Mouse (Mus musculus): ENCODE results near the gene Krt88. TPM values are rescaled to one million over a fixed set of nuclear protein-coding genes. Genes with fewer than 3 reads are reported as not detected.

Krt88 gene
- polyA plus RNA-seq (2021; fragmentation: Nextera tagmentation) = not detected in 2 replicates
- long read RNA-seq, experiment 1 = 0 reads
- long read RNA-seq, experiment 2 = 0 reads

GRCm38 (mm10) chr15:101447444-101447843 is at the start of gene Krt88:
TSS of gene Krt88 (plus strand) at chr15:101447744.

GRCm38 (mm10) chr15:101410775-101411174 is 36.8 kb upstream of the Krt88 start, which contains the start of gene Krt7:
TSS of gene Krt7 (plus strand) at chr15:101411043.

GRCm38 (mm10) chr15:101438555-101438954 is 9.0 kb upstream of the Krt88 start, which contains the start of gene Krt87:
TSS of gene Krt87 (minus strand) at chr15:101438804.

GRCm38 (mm10) chr15:101463651-101464050 is 16.1 kb downstream of the Krt88 start, which contains the start of gene Krt81:
TSS of gene Krt81 (minus strand) at chr15:101463751.

GRCm38 (mm10) chr15:101472952-101473528 is 25.5 kb downstream of the Krt88 start, which contains the start of gene Krt86:
TSS of gene Krt86 (plus strand) at chr15:101473478.

GRCm38 (mm10) chr15:101491431-101491830 is 43.9 kb downstream of the Krt88 start, which contains the start of gene Krt83:
TSS of gene Krt83 (minus strand) at chr15:101491512.

Other genes with a start within 250 kb of the Krt88 start
- 17.1 and 23.8 TPM in 2 replicates for gene Grasp, start 223.6 kb upstream of the Krt88 start, polyA plus RNA-seq (2021; fragmentation: Nextera tagmentation)
- gene Nr4a1, start 193.5 kb upstream of the Krt88 start, polyA plus RNA-seq (2021; fragmentation: Nextera tagmentation) = 32.4 and 56.3 TPM in 2 replicates
- gene Atg101, start 163.5 kb upstream of the Krt88 start, polyA plus RNA-seq (2021; fragmentation: Nextera tagmentation) = 78.2 and 82.9 TPM in 2 replicates
- 0.36 TPM in 2 replicates for gene 6030408B16Rik, start 154.5 kb upstream of the Krt88 start, polyA plus RNA-seq (2021; fragmentation: Nextera tagmentation)
- 0.18 TPM in 1 of 2 replicates, not detected in the other for gene Krt80, start 77.6 kb upstream of the Krt88 start, polyA plus RNA-seq (2021; fragmentation: Nextera tagmentation)
- 0.04 and 0.23 TPM in 2 replicates for gene Krt7, start 36.7 kb upstream of the Krt88 start, polyA plus RNA-seq (2021; fragmentation: Nextera tagmentation)
- 0.18 and 0.29 TPM in 2 replicates for gene Krt87, start 8.9 kb upstream of the Krt88 start, polyA plus RNA-seq (2021; fragmentation: Nextera tagmentation)
- not detected in 2 replicates for gene Krt81, start 16.0 kb downstream of the Krt88 start, polyA plus RNA-seq (2021; fragmentation: Nextera tagmentation)
- not detected in 2 replicates for gene Krt86, start 25.7 kb downstream of the Krt88 start, polyA plus RNA-seq (2021; fragmentation: Nextera tagmentation)
- gene Krt83, start 43.8 kb downstream of the Krt88 start, polyA plus RNA-seq (2021; fragmentation: Nextera tagmentation) = not detected in 2 replicates
- not detected in 2 replicates for gene Gm49425, start 69.5 kb downstream of the Krt88 start, polyA plus RNA-seq (2021; fragmentation: Nextera tagmentation)
- gene Krt84, start 85.1 kb downstream of the Krt88 start, polyA plus RNA-seq (2021; fragmentation: Nextera tagmentation) = not detected in 2 replicates
- gene Krt82, start 102.9 kb downstream of the Krt88 start, polyA plus RNA-seq (2021; fragmentation: Nextera tagmentation) = not detected in 2 replicates
- gene Krt90, start 115.2 kb downstream of the Krt88 start, polyA plus RNA-seq (2021; fragmentation: Nextera tagmentation) = 0.15 and 0.21 TPM in 2 replicates
- gene Krt75, start 126.2 kb downstream of the Krt88 start, polyA plus RNA-seq (2021; fragmentation: Nextera tagmentation) = not detected in 2 replicates
- not detected in 2 replicates for gene Gm5414, start 180.4 kb downstream of the Krt88 start, polyA plus RNA-seq (2021; fragmentation: Nextera tagmentation)
- gene Gm5478, start 199.6 kb downstream of the Krt88 start, polyA plus RNA-seq (2021; fragmentation: Nextera tagmentation) = not detected in 2 replicates
- gene Krt6b, start 232.5 kb downstream of the Krt88 start, polyA plus RNA-seq (2021; fragmentation: Nextera tagmentation) = not detected in 2 replicates
- gene Krt6a, start 246.6 kb downstream of the Krt88 start, polyA plus RNA-seq (2021; fragmentation: Nextera tagmentation) = not detected in 2 replicates